Mouse (Mus musculus) forebrain, postnatal 0 days (tissue): ENCODE results near the gene Gm45208. TPM values are rescaled to one million over a fixed set of nuclear protein-coding genes. Genes with fewer than 3 reads are reported as not detected.

Experiments
- ATAC-seq: fragments of 200-750 bp; cut with Nextera tagmentation; 2 replicates; pipeline ENCODE4 v1.8.0; 2017; ENCODE audit warnings: mild to moderate bottlenecking, moderate library complexity
- DNase-seq: peaks from one replicate; pipeline ENCODE4 v3.0.0-alpha.2; 2015
- H3K27ac ChIP-seq: fragments of 300-500 bp; sonication (generic); 2 replicates; pipeline ENCODE4 v1.5.1; 2014; ENCODE audit warnings: low read depth, mild to moderate bottlenecking, antibody characterized with exemption, low read length, moderate library complexity, mixed read lengths
- H3K27me3 ChIP-seq: fragments of 300-500 bp; sonication (generic); 2 replicates; pipeline ENCODE4 v1.6.1; 2014; ENCODE audit warnings: mild to moderate bottlenecking, low read length, mixed read lengths; ENCODE audit not compliant: insufficient read depth
- H3K36me3 ChIP-seq: fragments of 300-500 bp; sonication (generic); 2 replicates; pipeline ENCODE4 v1.6.1; 2014; ENCODE audit warnings: mild to moderate bottlenecking, moderate library complexity; ENCODE audit not compliant: insufficient read depth
- H3K4me1 ChIP-seq: fragments of 300-500 bp; sonication (generic); 2 replicates; pipeline ENCODE4 v1.6.1; 2014; ENCODE audit warnings: antibody characterized with exemption; ENCODE audit not compliant: insufficient read depth
- H3K4me2 ChIP-seq: fragments of 300-500 bp; sonication (generic); 2 replicates; pipeline ENCODE4 v1.6.1; 2014; ENCODE audit warnings: low read depth, mild to moderate bottlenecking, moderate library complexity
- H3K4me3 ChIP-seq: fragments of 300-500 bp; sonication (generic); 2 replicates; pipeline ENCODE4 v1.5.1; 2014; ENCODE audit warnings: low read depth, low read length, mixed read lengths
- H3K9ac ChIP-seq: fragments of 300-500 bp; sonication (generic); 2 replicates; pipeline ENCODE4 v1.6.1; 2014; ENCODE audit warnings: mild to moderate bottlenecking
- H3K9me3 ChIP-seq: fragments of 300-500 bp; sonication (generic); 2 replicates; pipeline ENCODE4 v1.6.1; 2016; ENCODE audit warnings: low read length
- CTCF ChIP-seq: sonication (generic); IDR thresholded peaks from 2 replicates; pipeline ENCODE4 v1.5.1; 2016; ENCODE audit warnings: antibody characterized with exemption, control low read depth, low read depth
- WGBS: fragments of 180-500 bp; shearing (Covaris S2); extraction: QIAGEN DNeasy Blood & Tissue Kit; methylation state at CpG from one replicate; pipeline ENCODE4 v1.1.7; 2014; 5-methylcytosine and 5-hydroxymethylcytosine counted together
- polyA plus RNA-seq: library from polyadenylated mRNA; unstranded; fragments of >200 nt; fragmentation: Nextera tagmentation; extraction: Ambion mirVana; gene quantifications from 2 replicates; pipeline ENCODE4 v1.2.1, GENCODE M21; 2015
- total RNA-seq: library from RNA; depleted of rRNA; stranded (reverse); fragments of >200 nt; gene quantifications from 2 replicates; pipeline ENCODE4 v1.2.3, GENCODE M21; 2014

Gm45208 gene
- total and polyA plus RNA-seq, 2 experiments from 2014 or later: 0.76 to 0.91 TPM

- H3K27ac ChIP-seq: no peak within 1 kb of the TSS
- H3K9ac ChIP-seq: peak within 1 kb of the TSS; percentile 57
- ATAC-seq: peak; percentile 97
- H3K36me3 ChIP-seq: no peaks in the 10 kb centered on the region
- peak within 1 kb of the TSS; percentile 53 for H3K4me3 ChIP-seq
- H3K4me2 ChIP-seq: peak within 1 kb of the TSS; percentile 59
- 37% methylated on average over 38 of the region's 38 CpGs for WGBS
- H3K9me3 ChIP-seq: no peaks in the 10 kb centered on the region
- peak; percentile 93 for DNase-seq
- no peak for TF ChIP-seq CTCF
- H3K27me3 ChIP-seq: no peaks in the 10 kb centered on the region
- no peaks in the 10 kb centered on the region for H3K4me1 ChIP-seq
Measured at GRCm38 (mm10) chrX:7762137-7762920, 40.3 kb downstream of the Gm45208 start, which contains the start of gene Tfe3. TSS of gene Tfe3 (plus strand) at chrX:7762560.

DNA sequence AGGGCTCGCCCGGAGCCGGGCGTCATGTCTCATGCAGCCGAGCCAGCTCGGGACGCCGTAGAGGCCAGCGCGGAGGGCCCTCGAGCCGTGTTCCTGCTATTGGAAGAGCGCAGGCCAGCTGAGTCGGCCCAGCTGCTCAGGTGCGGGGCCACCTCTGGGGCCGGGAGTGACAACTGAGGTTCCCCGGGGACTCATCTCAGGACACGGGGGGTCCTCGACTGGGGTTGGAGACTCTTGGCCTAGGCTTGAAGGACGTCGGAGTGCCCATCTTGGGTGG lies 40.8 kb downstream of the Gm45208 start:
- WGBS: 31% methylated on average over 21 of the region's 21 CpGs
- Histone ChIP-seq H3K4me1 (no peaks in the 10 kb centered on the region), H3K36me3 (no peaks in the 10 kb centered on the region), H3K4me2 (peak overlapping the region; percentile 59), H3K27ac (no peak overlapping the region), H3K27me3 (no peaks in the 10 kb centered on the region), H3K9ac (peak overlapping the region; percentile 57), H3K9me3 (no peaks in the 10 kb centered on the region), H3K4me3 (peak overlapping the region; percentile 53)
- no peak for ATAC-seq
- no peak for TF ChIP-seq CTCF
- DNase-seq: no peak

GRCm38 (mm10) chrX:7763631-7764393 lies 41.8 kb downstream of the Gm45208 start:
- no peak for TF ChIP-seq CTCF
- Histone ChIP-seq H3K27ac (no peak overlapping the region), H3K27me3 (no peaks in the 10 kb centered on the region), H3K4me3 (peak overlapping the region; percentile 53), H3K9me3 (no peaks in the 10 kb centered on the region), H3K4me1 (no peaks in the 10 kb centered on the region), H3K4me2 (peak overlapping the region; percentile 59), H3K36me3 (no peaks in the 10 kb centered on the region), H3K9ac (no peak overlapping the region)
- ATAC-seq: no peak
- WGBS: 24% methylated on average over 22 of the region's 22 CpGs
- DNase-seq: no peak

DNA sequence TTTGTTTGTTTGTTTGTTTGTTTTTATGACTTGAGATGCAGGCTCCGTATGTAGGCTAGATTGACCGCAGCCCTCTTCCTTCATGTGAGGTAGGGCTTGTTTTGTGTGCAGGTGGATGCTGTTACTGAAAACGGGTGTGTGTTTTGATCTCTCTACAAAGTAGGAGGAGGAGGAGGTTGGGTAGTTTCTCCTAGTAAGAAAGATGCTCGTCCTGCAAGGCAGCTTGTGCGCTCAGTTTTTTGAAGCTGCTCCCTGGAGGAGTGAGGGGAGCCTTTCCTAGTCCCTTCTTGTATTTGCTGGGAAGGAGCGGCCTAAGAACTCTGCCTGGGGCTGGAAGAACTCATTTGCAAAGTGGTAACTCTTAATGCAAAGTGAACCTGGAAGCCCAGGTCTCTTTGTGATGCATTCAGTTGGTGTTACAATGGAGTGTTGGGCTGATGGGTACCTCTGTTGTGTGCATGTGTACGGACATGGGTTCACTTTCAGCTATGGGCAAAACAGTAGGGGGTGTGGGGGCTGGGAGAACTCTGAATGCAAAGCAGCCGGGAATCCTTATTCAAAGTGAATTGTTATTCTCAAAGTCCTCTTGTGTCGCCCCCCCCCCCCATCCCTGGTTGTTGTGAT lies 42.7 kb downstream of the Gm45208 start:
- ATAC-seq: no peak

DNA sequence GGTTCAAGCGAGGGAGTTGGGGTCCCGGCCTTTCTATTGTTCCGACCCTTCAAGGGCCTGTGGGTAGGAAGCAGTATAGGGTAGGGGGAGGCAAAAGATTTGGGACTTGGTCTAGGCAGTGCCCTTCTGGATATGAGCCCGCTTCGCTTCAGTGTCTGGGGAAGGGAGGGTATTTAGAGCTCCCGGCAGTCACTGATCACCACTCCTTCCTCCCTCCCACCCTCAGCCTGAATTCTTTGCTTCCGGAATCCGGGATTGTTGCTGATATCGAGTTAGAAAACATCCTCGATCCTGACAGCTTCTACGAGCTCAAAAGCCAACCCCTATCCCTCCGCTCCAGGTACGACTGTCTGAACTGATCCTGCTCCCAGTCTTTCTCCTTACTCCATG lies 43.2 kb downstream of the Gm45208 start:
- no peaks in the 10 kb centered on the region for H3K9me3 ChIP-seq
- H3K4me1 ChIP-seq: no peaks in the 10 kb centered on the region
- TF ChIP-seq CTCF: no peak
- DNase-seq (no peak), ATAC-seq (no peak)
- peak overlapping the region; percentile 28; the same call in 1 of the 2 replicates for H3K9ac ChIP-seq
- H3K4me2 ChIP-seq: peak overlapping the region; percentile 59
- no peak overlapping the region for H3K27ac ChIP-seq
- H3K4me3 ChIP-seq: peak overlapping the region; percentile 30
- H3K27me3 ChIP-seq: no peaks in the 10 kb centered on the region
- 24% methylated on average over 13 of the region's 13 CpGs for WGBS
- H3K36me3 ChIP-seq: peaks cover 3% of the 10 kb centered on the region; the same call in 1 of the 2 replicates

More for the DNA sequence above, 42.7 kb downstream of the Gm45208 start:
- H3K36me3 ChIP-seq: peaks cover 3% of the 10 kb centered on the region; the same call in 1 of the 2 replicates
- WGBS: 21% methylated on average over 9 of the region's 9 CpGs
- H3K4me1 ChIP-seq: no peaks in the 10 kb centered on the region
- H3K27me3 ChIP-seq: no peaks in the 10 kb centered on the region
- no peak overlapping the region for H3K27ac ChIP-seq
- peak overlapping the region; percentile 30 for H3K4me3 ChIP-seq
- TF ChIP-seq CTCF: no peak
- DNase-seq: no peak
- no peaks in the 10 kb centered on the region for H3K9me3 ChIP-seq
- no peak overlapping the region for H3K9ac ChIP-seq
- H3K4me2 ChIP-seq: peak overlapping the region; percentile 59

DNA sequence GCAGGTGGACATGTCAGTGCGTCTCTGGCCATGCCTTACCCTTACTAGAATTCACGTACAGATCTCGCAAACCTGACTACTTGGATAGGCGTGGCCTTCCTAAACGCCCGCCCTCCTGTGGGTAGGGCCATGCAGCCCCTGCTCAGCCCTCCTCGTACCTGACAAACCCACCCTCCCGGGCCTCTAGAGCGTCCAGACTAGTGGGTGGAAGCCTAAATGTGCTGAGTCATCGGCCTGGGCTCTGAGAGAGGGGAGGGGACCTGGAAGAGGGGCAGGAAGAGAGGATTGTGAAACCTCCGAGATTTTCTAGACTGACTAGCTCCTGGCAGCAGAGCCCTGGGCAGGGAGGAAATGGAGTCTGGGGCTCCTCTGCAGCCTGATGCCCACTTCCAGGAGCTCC lies 43.7 kb downstream of the Gm45208 start:
- DNase-seq: no peak
- peak overlapping the region; percentile 59 for H3K4me2 ChIP-seq
- ATAC-seq: peak; percentile 12; the same call in 1 of the 2 replicates
- WGBS: 28% methylated on average over 11 of the region's 11 CpGs
- no peaks in the 10 kb centered on the region for H3K4me1 ChIP-seq
- peak overlapping the region; percentile 30 for H3K4me3 ChIP-seq
- no peak for TF ChIP-seq CTCF
- H3K27ac ChIP-seq: no peak overlapping the region
- H3K27me3 ChIP-seq: no peaks in the 10 kb centered on the region
- H3K9ac ChIP-seq: peak overlapping the region; percentile 28; the same call in 1 of the 2 replicates
- no peaks in the 10 kb centered on the region for H3K9me3 ChIP-seq
- peaks cover 3% of the 10 kb centered on the region for H3K36me3 ChIP-seq
